Mouse (Mus musculus): Measurements from ENCODE around the gene Nicn1. TPM values are rescaled to one million over a fixed set of nuclear protein-coding genes. Genes with fewer than 3 reads are reported as not detected.
"Not testable (repeated sequence)": the region's sequence is repeated elsewhere in the genome, so short reads cannot be mapped to it uniquely, and the experiment has no call there.

Gene Nicn1
- polyA plus RNA-seq, 1 experiment from 2014 or later = 41.0 TPM

DNA sequence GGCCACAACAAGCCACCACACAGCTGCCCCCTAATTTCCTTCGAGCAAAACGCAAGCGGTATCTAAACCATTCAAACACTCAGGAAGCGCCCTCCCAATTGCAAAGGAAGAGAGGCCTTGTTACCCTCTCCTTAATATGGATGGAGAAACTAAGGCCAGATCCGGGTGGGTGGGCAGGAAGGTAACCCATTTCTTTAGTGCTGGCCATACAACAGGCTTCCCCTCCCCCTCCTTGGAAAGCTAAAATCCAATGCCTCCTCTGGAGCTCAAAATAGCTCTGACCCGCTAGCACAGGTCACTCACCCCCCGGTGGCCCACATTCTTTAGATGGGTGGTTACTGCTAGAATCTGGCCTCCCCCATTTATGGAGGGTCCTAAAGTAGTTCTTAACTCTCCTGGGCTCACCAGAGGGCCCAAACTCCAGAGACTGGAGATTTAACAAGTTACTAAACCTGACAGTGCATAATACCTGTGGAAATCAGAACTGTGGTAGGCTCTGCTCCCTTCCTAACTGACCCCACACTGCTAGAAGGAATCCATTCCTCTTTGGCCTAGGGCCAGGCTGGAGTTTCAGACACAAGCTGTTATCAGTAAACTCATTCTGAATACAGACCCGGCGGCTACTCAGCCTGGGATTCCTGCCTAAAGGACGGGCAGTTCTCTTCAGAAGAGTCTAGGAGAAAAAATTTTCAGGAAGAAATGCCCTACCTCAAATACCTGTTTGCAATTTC is 25.9 kb upstream of the Nicn1 start:
- 13% methylated on average over 10 of the region's 10 CpGs for WGBS
- Histone ChIP-seq H3K27ac (peak overlapping the region; percentile 95), H3K4me3 (replicated peaks) (peak overlapping the region; percentile 99), H3K9ac (peak overlapping the region; percentile 37; the same call in 1 of the 2 replicates), H3K4me2 (peak overlapping the region; percentile 74), H3K36me3 (no peaks in the 10 kb centered on the region), H3K27me3 (no peaks in the 10 kb centered on the region), H3K9me3 (replicated peaks) (no peaks in the 10 kb centered on the region), H3K4me1 (peaks cover 39% of the 10 kb centered on the region)
- peak; percentile 35 for ATAC-seq (replicated peaks; ENCODE audit: low FRiP score)

DNA sequence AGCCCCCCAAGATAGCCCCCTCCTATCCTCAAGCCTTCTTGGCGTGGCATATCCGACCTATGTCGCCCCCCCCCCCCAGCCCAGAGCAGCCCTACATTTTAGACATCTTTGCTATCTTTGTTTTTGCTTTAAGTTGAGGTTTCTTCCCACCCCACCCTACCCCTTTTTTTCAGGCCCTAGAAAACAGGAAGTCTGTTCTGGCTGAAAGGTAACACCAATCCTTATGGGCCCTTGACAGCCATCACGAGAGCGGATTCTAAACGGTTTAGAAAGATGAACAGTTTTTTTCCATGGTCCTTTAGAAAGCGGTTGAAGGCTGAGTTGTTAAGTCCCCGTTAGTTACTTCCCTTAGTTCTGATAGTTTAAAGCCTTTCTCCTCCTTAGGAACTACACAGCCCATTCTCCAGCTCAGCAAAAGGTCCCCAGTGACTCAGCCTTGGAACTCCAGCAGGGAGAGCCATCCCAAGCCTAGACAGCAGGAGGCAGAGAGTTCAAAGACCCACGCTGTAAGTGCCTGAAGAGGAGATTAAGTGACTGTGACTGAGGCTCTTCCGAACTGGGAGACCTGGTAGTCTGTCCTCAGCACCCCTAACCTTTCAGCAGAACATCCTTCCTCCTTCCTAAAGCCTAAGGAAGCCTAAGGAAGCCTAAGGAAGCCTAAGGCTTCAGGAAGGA is 23.8 kb upstream of the Nicn1 start:
- Histone ChIP-seq H3K4me1 (peaks cover 30% of the 10 kb centered on the region), H3K4me3 (replicated peaks) (no peak overlapping the region), H3K27ac (0 out of 2 replicates have a peak overlapping the region, but pooled peaks have one; percentile 95), H3K36me3 (no peaks in the 10 kb centered on the region), H3K9me3 (replicated peaks) (no peaks in the 10 kb centered on the region), H3K9ac (no peak overlapping the region), H3K27me3 (no peaks in the 10 kb centered on the region), H3K4me2 (no peak overlapping the region)
- ATAC-seq (replicated peaks; ENCODE audit: low FRiP score) = no peak
- WGBS = 67% methylated on average over 10 of the region's 10 CpGs

DNA sequence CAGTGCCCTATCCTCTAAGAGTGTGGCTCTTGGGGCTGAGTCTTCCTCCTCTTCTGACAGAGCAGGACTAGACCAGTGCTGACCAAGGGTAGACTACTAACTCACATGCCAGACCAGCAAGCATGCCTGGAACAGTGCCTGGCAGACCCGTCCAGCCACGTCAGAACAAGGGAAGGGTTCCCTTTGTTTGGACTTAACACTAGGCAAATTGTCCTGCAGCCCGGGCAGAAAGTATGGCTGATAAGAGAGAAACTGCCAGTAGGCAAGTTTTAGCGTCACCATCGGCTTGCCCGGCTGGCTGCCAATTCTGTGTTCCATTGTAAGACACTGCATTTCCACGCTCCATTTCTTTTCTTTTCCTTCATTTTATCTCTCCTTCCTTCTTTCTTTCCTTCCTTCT is 22.5 kb upstream of the Nicn1 start:
- Histone ChIP-seq H3K4me2 (no peak overlapping the region), H3K9me3 (replicated peaks) (no peaks in the 10 kb centered on the region), H3K36me3 (no peaks in the 10 kb centered on the region), H3K27me3 (no peaks in the 10 kb centered on the region), H3K4me1 (peaks cover 27% of the 10 kb centered on the region), H3K27ac (no peak overlapping the region), H3K4me3 (replicated peaks) (no peak overlapping the region), H3K9ac (no peak overlapping the region)
- ATAC-seq (replicated peaks; ENCODE audit: low FRiP score) = no peak
- WGBS = 79% methylated on average over 7 of the region's 7 CpGs

- H3K4me1 ChIP-seq = peaks cover 29% of the 10 kb centered on the region
- 74% methylated on average over 7 of the region's 7 CpGs for WGBS
- not testable (repeated sequence) for ATAC-seq (replicated peaks; ENCODE audit: low FRiP score)
Measured at GRCm38 (mm10) chr9:108268701-108269100, 21.5 kb upstream of the Nicn1 start.

GRCm38 (mm10) chr9:108271941-108272340 is 18.3 kb upstream of the Nicn1 start:
- no peaks in the 10 kb centered on the region for H3K27me3 ChIP-seq
- H3K4me2 ChIP-seq = no peak overlapping the region
- H3K27ac ChIP-seq = peak overlapping the region; percentile 45
- peaks cover 21% of the 10 kb centered on the region for H3K4me1 ChIP-seq
- no peaks in the 10 kb centered on the region for H3K36me3 ChIP-seq
- H3K9me3 ChIP-seq (replicated peaks) = no peaks in the 10 kb centered on the region
- ATAC-seq (replicated peaks; ENCODE audit: low FRiP score) = no peak
- no peak overlapping the region for H3K4me3 ChIP-seq (replicated peaks)
- H3K9ac ChIP-seq = no peak overlapping the region
- 16% methylated on average over 2 of the region's 2 CpGs for WGBS

More at GRCm38 (mm10) chr9:108268701-108269100, 21.5 kb upstream of the Nicn1 start:
- not testable (repeated sequence) for H3K9me3 ChIP-seq (replicated peaks); H3K27ac ChIP-seq; H3K27me3 ChIP-seq; H3K36me3 ChIP-seq; H3K9ac ChIP-seq; H3K4me2 ChIP-seq; H3K4me3 ChIP-seq (replicated peaks)

- no peak overlapping the region for H3K9ac ChIP-seq
- H3K4me1 ChIP-seq = peaks cover 21% of the 10 kb centered on the region
- H3K4me3 ChIP-seq (replicated peaks) = no peak overlapping the region
- no peaks in the 10 kb centered on the region for H3K9me3 ChIP-seq (replicated peaks)
- no peaks in the 10 kb centered on the region for H3K27me3 ChIP-seq
- no peak overlapping the region for H3K4me2 ChIP-seq
- no peaks in the 10 kb centered on the region for H3K36me3 ChIP-seq
- ATAC-seq (replicated peaks; ENCODE audit: low FRiP score) = 0 out of 2 replicates have a peak, but pooled peaks have one; percentile 6
- H3K27ac ChIP-seq = peak overlapping the region; percentile 45
- WGBS = 68% methylated on average over 5 of the region's 5 CpGs
Measured at GRCm38 (mm10) chr9:108272691-108273090, 17.5 kb upstream of the Nicn1 start.

DNA sequence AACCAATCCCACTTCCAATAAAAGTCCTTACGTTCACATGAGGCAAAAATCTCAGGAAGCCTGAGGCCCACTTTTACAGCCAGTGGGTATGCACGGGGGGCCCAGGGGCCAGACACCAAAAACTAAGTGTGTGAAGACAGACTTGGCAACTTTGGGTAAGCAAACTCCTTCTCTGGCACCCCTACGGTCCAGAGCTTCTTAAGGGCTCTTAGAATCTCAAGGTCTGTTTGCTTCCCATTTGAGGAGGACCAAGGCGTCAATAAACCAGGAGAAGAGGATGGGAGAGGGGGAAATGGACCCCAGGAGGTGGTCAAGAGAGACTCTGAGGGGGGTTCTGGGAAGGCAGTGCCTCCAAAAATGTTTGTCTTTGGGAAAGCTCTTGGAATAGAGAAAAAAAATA is 16.7 kb upstream of the Nicn1 start:
- H3K27me3 ChIP-seq = no peaks in the 10 kb centered on the region
- H3K4me1 ChIP-seq = peaks cover 21% of the 10 kb centered on the region
- no peaks in the 10 kb centered on the region for H3K9me3 ChIP-seq (replicated peaks)
- no peak overlapping the region for H3K4me3 ChIP-seq (replicated peaks)
- no peak for ATAC-seq (replicated peaks; ENCODE audit: low FRiP score)
- H3K9ac ChIP-seq = no peak overlapping the region
- WGBS = 77% methylated on average over 4 of the region's 4 CpGs
- no peaks in the 10 kb centered on the region for H3K36me3 ChIP-seq
- H3K4me2 ChIP-seq = no peak overlapping the region
- no peak overlapping the region for H3K27ac ChIP-seq

- H3K4me1 ChIP-seq = peaks cover 21% of the 10 kb centered on the region
- H3K9me3 ChIP-seq (replicated peaks) = no peaks in the 10 kb centered on the region
- no peaks in the 10 kb centered on the region for H3K36me3 ChIP-seq
- H3K9ac ChIP-seq = no peak overlapping the region
- 70% methylated on average over 5 of the region's 5 CpGs for WGBS
- peak overlapping the region; percentile 13; the same call in 1 of the 2 replicates for H3K27ac ChIP-seq
- no peaks in the 10 kb centered on the region for H3K27me3 ChIP-seq
- no peak overlapping the region for H3K4me2 ChIP-seq
- no peak overlapping the region for H3K4me3 ChIP-seq (replicated peaks)
- ATAC-seq (replicated peaks; ENCODE audit: low FRiP score) = no peak
Measured at GRCm38 (mm10) chr9:108274476-108275330, 15.5 kb upstream of the Nicn1 start.

- 53% methylated on average over 6 of the region's 6 CpGs for WGBS
- H3K27ac ChIP-seq = no peak overlapping the region
- no peaks in the 10 kb centered on the region for H3K9me3 ChIP-seq (replicated peaks)
- no peaks in the 10 kb centered on the region for H3K36me3 ChIP-seq
- H3K9ac ChIP-seq = no peak overlapping the region
- no peak for ATAC-seq (replicated peaks; ENCODE audit: low FRiP score)
- H3K4me2 ChIP-seq = no peak overlapping the region
- H3K4me1 ChIP-seq = peaks cover 24% of the 10 kb centered on the region
- H3K4me3 ChIP-seq (replicated peaks) = no peak overlapping the region
- no peaks in the 10 kb centered on the region for H3K27me3 ChIP-seq
Measured at GRCm38 (mm10) chr9:108275331-108275659, 14.9 kb upstream of the Nicn1 start.

- Histone ChIP-seq H3K36me3 (no peaks in the 10 kb centered on the region), H3K4me1 (peaks cover 15% of the 10 kb centered on the region), H3K9me3 (replicated peaks) (no peaks in the 10 kb centered on the region), H3K4me2 (no peak overlapping the region), H3K27me3 (no peaks in the 10 kb centered on the region), H3K4me3 (replicated peaks) (no peak overlapping the region), H3K27ac (no peak overlapping the region), H3K9ac (no peak overlapping the region)
- WGBS = 60% methylated on average over 10 of the region's 10 CpGs
- ATAC-seq (replicated peaks; ENCODE audit: low FRiP score) = no peak
Measured at GRCm38 (mm10) chr9:108278697-108279450, 11.4 kb upstream of the Nicn1 start.

GRCm38 (mm10) chr9:108280071-108280828 is 10.0 kb upstream of the Nicn1 start:
- Histone ChIP-seq H3K9ac (no peak overlapping the region), H3K4me3 (replicated peaks) (no peak overlapping the region), H3K4me2 (0 out of 2 replicates have a peak overlapping the region, but pooled peaks have one; percentile 9), H3K4me1 (peaks cover 10% of the 10 kb centered on the region; the same call in 1 of the 2 replicates), H3K9me3 (replicated peaks) (no peaks in the 10 kb centered on the region), H3K27me3 (no peaks in the 10 kb centered on the region), H3K27ac (peak overlapping the region; percentile 77), H3K36me3 (no peaks in the 10 kb centered on the region)
- ATAC-seq (replicated peaks; ENCODE audit: low FRiP score) = peak; percentile 71; the same call in 1 of the 2 replicates
- 35% methylated on average over 8 of the region's 8 CpGs for WGBS

Measured in kidney, embryonic 15.5 days (tissue).